Mouse (Mus musculus) gastrocnemius, postnatal 25 days (tissue): ENCODE results near the gene Gk. TPM values are rescaled to one million over a fixed set of nuclear protein-coding genes. Genes with fewer than 3 reads are reported as not detected.

Experiments used
- total RNA-seq, 2 experiments: library from RNA; stranded (reverse); gene quantifications; 1 replicate in 1 of 2; 2 replicates in 1 of 2; pipeline ENCODE4 v1.2.3; 2021

Gk gene
- total RNA-seq, 2 experiments from 2014 or later = 1.3 to 3.6 TPM

Other genes starting within 250 kb of the Gk start
- 1 to 10 TPM; 3.5 to 4.9 TPM for gene Tab3, start 202.8 kb downstream of the Gk start, total RNA-seq
- gene 5430427O19Rik, start 93.5 kb upstream of the Gk start, total RNA-seq = under 1 TPM in 1 of 2 experiments, not detected in 1; 0.10 TPM